ENCODE assay signal across 8 mouse cellular contexts in genomic region chr3:88324951-88325405, GRCm38 (mm10). TPM values are rescaled to one million over a fixed set of nuclear protein-coding genes. Genes with fewer than 3 reads are reported as not detected.
A peak's percentile ranks its signal among the peaks of the same experiment; 100 is the strongest.
DNase-seq lines count a peak whose midpoint lies in the region; ATAC-seq lines count a peak whose summit lies in the region.

TSS of gene Glmp (plus strand) at chr3:88325023.

- no peaks in the 10 kb centered on the region for H3K9me3 ChIP-seq in embryonic facial prominence, embryonic 14.5 days (ENCODE audit: control insufficient read depth, low read length)
- no peaks in the 10 kb centered on the region for H3K9me3 ChIP-seq in limb, embryonic 15.5 days
- no peaks in the 10 kb centered on the region for H3K9me3 ChIP-seq in midbrain, embryonic 16.5 days (replicated peaks; ENCODE audit: control insufficient read depth, low read length, poor library complexity, severe bottlenecking)

- H3K4me1 ChIP-seq in embryonic facial prominence, embryonic 14.5 days (ENCODE audit: control insufficient read depth, insufficient read depth, low read length): peaks cover 7% of the 10 kb centered on the region; the same call in 1 of the 2 replicates
- peaks cover 14% of the 10 kb centered on the region for H3K4me1 ChIP-seq in limb, embryonic 15.5 days
- peaks cover 8% of the 10 kb centered on the region for H3K4me1 ChIP-seq in midbrain, embryonic 16.5 days (ENCODE audit: control insufficient read depth, insufficient read depth, low read length)

- peak; percentile 86 for ATAC-seq in embryonic facial prominence, embryonic 14.5 days (ENCODE audit: low read depth)
- peak; percentile 49; the same call in 1 of the 2 replicates for ATAC-seq in limb, embryonic 15.5 days (ENCODE audit: insufficient number of reproducible peaks, low FRiP score, low TSS enrichment, low read depth)
- peak; percentile 83 for ATAC-seq in midbrain, embryonic 16.5 days

- H3K27ac ChIP-seq in embryonic facial prominence, embryonic 14.5 days (replicated peaks; ENCODE audit: low read depth, low read length): no peak within 1 kb of the TSS
- H3K27ac ChIP-seq in limb, embryonic 15.5 days: 0 out of 2 replicates have a peak within 1 kb of the TSS, but pooled peaks have one; percentile 48
- H3K27ac ChIP-seq in midbrain, embryonic 16.5 days (ENCODE audit: low read length): no peak within 1 kb of the TSS

- no peaks in the 10 kb centered on the region for H3K27me3 ChIP-seq in embryonic facial prominence, embryonic 14.5 days (replicated peaks; ENCODE audit: control insufficient read depth, insufficient read depth, low read length)
- no peaks in the 10 kb centered on the region for H3K27me3 ChIP-seq in limb, embryonic 15.5 days
- H3K27me3 ChIP-seq in midbrain, embryonic 16.5 days (ENCODE audit: control insufficient read depth, insufficient read depth, low read depth, low read length): no peaks in the 10 kb centered on the region

- peaks cover 65% of the 10 kb centered on the region for H3K36me3 ChIP-seq in embryonic facial prominence, embryonic 14.5 days (ENCODE audit: control insufficient read depth, insufficient read depth, low read length)
- peaks cover 54% of the 10 kb centered on the region for H3K36me3 ChIP-seq in limb, embryonic 15.5 days
- H3K36me3 ChIP-seq in midbrain, embryonic 16.5 days (ENCODE audit: control insufficient read depth, insufficient read depth, low read length): peaks cover 31% of the 10 kb centered on the region

- DNase-seq in B cell, adult 2 months: peak; percentile 56 to 59
- DNase-seq in adrenal gland, postnatal 4 days (ENCODE audit: low spot score in 2 of 2): no peak
- DNase-seq in embryonic facial prominence, embryonic 14.5 days (ENCODE audit: low spot score): peak; percentile 93
- DNase-seq in heart, adult 9 months (ENCODE audit: low spot score in 2 of 2): peak; percentile 68 to 73
- peak; percentile 81 for DNase-seq in kidney, adult 9 months
- DNase-seq in spleen, postnatal 4 days (ENCODE audit: low spot score in 2 of 2): peak; percentile 48 to 71

- H3K4me2 ChIP-seq in embryonic facial prominence, embryonic 14.5 days (ENCODE audit: low read depth, low read length): peak within 1 kb of the TSS; percentile 65
- H3K4me2 ChIP-seq in limb, embryonic 15.5 days: peak within 1 kb of the TSS; percentile 75
- peak within 1 kb of the TSS; percentile 82 for H3K4me2 ChIP-seq in midbrain, embryonic 16.5 days (ENCODE audit: low read length)

- H3K9ac ChIP-seq in embryonic facial prominence, embryonic 14.5 days (ENCODE audit: low read depth, low read length): peak within 1 kb of the TSS; percentile 81
- H3K9ac ChIP-seq in limb, embryonic 15.5 days: peak within 1 kb of the TSS; percentile 63
- H3K9ac ChIP-seq in midbrain, embryonic 16.5 days (ENCODE audit: low read depth, low read length): peak within 1 kb of the TSS; percentile 51

- under 1% methylated on average over 10 of the region's 10 CpGs for WGBS in embryonic facial prominence, embryonic 14.5 days
- under 1% methylated on average over 10 of the region's 10 CpGs for WGBS in limb, embryonic 15.5 days
- WGBS in midbrain, embryonic 16.5 days: 2% methylated on average over 10 of the region's 10 CpGs

- H3K4me3 ChIP-seq in embryonic facial prominence, embryonic 14.5 days (ENCODE audit: low read depth, low read length): peak within 1 kb of the TSS; percentile 86
- H3K4me3 ChIP-seq in limb, embryonic 15.5 days: peak within 1 kb of the TSS; percentile 69
- H3K4me3 ChIP-seq in midbrain, embryonic 16.5 days (ENCODE audit: low read depth, low read length): peak within 1 kb of the TSS; percentile 46

RNA-seq across cellular contexts. Expression of gene Glmp, which starts in this region (rescaled TPM):
- 100 to 1,000 TPM; 163 to 166 TPM for total RNA-seq in adrenal gland, postnatal 4 days (2021)
- 127 and 131 TPM in 2 replicates for polyA plus RNA-seq in embryonic facial prominence, embryonic 14.5 days (2014; fragmentation: Nextera tagmentation; extraction: Ambion mirVana)
- 198 and 199 TPM in 2 replicates for polyA plus RNA-seq in limb, embryonic 15.5 days (2015; fragmentation: Nextera tagmentation; extraction: Ambion mirVana)
- polyA plus RNA-seq in midbrain, embryonic 16.5 days (2015; fragmentation: Nextera tagmentation; extraction: Ambion mirVana): 91.3 and 107 TPM in 2 replicates

Comparison
In these comparisons a context has a peak if more than half of its experiments do, and no peak if none do; other contexts are left out.
1. DNase-seq: peak in B cell, adult 2 months (2 of 2), embryonic facial prominence, embryonic 14.5 days (single experiment), heart, adult 9 months (2 of 2), kidney, adult 9 months (single experiment) and spleen, postnatal 4 days (2 of 2); none in adrenal gland, postnatal 4 days (0 of 2).
2. Peak in every context shown above with its lines, with median percentiles within 50 percentile points of each other: ATAC-seq, H3K4me2 ChIP-seq, H3K4me3 ChIP-seq and H3K9ac ChIP-seq.